Mouse (Mus musculus): ENCODE results near the gene Creg1. TPM values are rescaled to one million over a fixed set of nuclear protein-coding genes. Genes with fewer than 3 reads are reported as not detected.

Creg1 gene
- 60.0 and 75.3 TPM in 2 replicates for polyA plus RNA-seq (2012; rRNA removed; ENCODE audit: low replicate concordance)

DNA sequence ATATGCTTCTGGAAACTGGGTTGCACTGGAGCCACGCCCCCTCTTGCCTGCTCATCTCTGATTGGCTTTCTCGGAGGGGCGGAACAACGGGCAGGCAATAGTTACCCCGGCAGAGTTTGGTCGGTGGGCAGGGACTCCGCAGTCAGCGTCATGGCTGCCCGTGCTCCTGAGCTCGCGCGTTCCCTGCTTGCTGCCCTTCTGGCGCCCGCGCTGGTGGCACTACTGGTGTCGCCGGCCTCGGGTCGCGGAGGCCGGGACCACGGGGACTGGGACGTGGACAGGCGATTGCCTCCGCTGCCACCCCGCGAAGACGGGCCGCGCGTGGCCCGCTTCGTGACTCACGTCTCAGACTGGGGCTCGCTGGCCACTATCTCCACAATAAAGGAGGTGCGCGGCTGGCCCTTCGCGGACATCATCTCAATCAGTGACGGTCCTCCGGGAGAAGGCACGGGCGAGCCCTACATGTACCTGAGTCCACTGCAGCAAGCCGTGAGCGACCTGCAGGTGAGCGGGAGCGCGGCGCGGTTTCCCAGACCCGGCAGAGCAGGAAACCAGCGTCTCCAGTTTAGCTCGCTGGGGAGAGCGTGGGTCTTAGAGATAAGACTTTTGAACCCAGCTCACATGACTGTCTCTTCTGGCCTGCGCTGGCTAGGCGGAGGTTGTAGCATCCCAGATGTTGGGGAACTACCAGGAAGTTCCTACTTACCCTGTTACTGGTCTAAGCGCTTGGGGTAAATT is at the start of gene Creg1:
Creg1 (plus strand) TSS at position 112 of the 738 bp plus-strand sequence.

DNA sequence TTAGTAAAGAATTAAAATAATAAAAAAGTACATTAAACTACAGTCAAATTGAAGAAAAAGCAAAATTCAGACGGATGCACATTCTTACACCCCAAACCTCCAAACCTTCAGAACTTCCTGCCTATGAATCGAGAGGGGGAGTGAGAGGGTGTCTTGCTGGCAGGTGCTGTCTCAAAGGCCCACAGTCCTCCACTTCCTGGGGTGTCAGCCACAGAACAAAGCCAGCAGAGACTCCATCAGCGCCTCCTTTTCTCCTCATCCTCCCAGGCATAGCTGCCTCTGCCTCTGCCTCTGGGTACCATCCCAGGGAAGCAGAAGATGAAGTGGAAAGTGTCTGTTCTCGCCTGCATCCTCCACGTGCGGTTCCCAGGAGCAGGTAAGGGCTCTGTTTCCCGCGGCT is 25.0 kb downstream of the Creg1 start, which contains the start of gene Cd247:
Cd247 (plus strand) TSS at position 171 of the 400 bp plus-strand sequence.

Other genes with a start within 250 kb of the Creg1 start
- gene Mpzl1, start 129.2 kb upstream of the Creg1 start, polyA plus RNA-seq (2012; rRNA removed; ENCODE audit: low replicate concordance), result 18.5 and 36.9 TPM in 2 replicates
- gene Rcsd1, start 54.0 kb upstream of the Creg1 start, polyA plus RNA-seq (2012; rRNA removed; ENCODE audit: low replicate concordance), result 41.2 and 48.5 TPM in 2 replicates
- gene Cd247, start 24.9 kb downstream of the Creg1 start, polyA plus RNA-seq (2012; rRNA removed; ENCODE audit: low replicate concordance), result 38.7 and 47.3 TPM in 2 replicates
- 13.3 and 20.8 TPM in 2 replicates for gene Pou2f1, start 238.9 kb downstream of the Creg1 start, polyA plus RNA-seq (2012; rRNA removed; ENCODE audit: low replicate concordance)